Mouse (Mus musculus): ENCODE results near the gene Gemin6. TPM values are rescaled to one million over a fixed set of nuclear protein-coding genes. Genes with fewer than 3 reads are reported as not detected.
"Not testable (repeated sequence)": the region's sequence is repeated elsewhere in the genome, so short reads cannot be mapped to it uniquely, and the experiment has no call there.

Gene Gemin6
- polyA plus RNA-seq, 1 experiment from 2014 or later: 18.1 TPM

DNA sequence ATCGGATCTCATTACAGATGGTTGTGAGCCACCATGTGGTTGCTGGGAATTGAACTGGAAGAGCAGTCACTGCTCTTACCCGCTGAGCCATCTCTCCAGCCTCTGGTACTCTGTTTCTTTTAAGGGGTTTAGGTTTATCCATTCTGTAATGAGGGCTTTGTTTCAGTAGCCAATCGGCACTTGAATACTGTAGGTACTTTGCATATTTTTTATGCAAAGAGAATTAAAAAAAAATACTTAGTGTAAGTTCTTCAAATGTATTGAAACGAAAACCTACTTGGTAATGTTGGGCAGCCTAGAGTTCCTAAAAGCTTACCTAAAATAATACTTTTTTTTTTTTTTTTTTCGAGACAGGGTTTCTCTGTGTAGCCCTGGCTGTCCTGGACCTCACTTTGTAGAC lies 13.2 kb downstream of the Gemin6 start:
- no peak overlapping the region for H3K27ac ChIP-seq
- H3K9me3 ChIP-seq: no peaks in the 10 kb centered on the region
- peaks cover 41% of the 10 kb centered on the region for H3K36me3 ChIP-seq (replicated peaks)
- no peak for ATAC-seq (replicated peaks)
- no peak overlapping the region for H3K4me3 ChIP-seq
- H3K27me3 ChIP-seq (replicated peaks): no peaks in the 10 kb centered on the region
- no peak overlapping the region for H3K9ac ChIP-seq
- H3K4me1 ChIP-seq: no peaks in the 10 kb centered on the region
- 90% methylated on average over 5 of the region's 5 CpGs for WGBS
- no peak overlapping the region for H3K4me2 ChIP-seq

DNA sequence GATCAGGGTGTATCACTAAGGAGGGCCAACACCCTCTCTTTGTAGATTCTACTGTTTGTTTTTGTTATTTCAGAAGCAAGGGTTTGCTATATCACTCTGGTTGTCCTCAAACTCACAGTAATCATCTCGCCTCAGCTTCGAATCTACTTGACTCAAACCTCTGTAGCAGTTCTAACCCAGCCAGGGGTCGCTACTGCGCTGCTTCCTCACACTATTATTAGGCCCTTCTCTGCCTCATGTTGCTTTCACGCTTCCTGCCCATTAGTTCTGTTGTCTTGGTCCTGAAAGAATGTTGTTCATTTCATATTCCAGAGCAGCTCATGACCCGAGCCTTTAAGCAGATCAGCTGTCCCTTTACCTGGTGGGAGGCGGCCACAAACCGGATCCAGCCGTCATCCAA lies 17.4 kb downstream of the Gemin6 start:
- 91% methylated on average over 9 of the region's 9 CpGs for WGBS
- Histone ChIP-seq H3K27me3 (replicated peaks) (no peaks in the 10 kb centered on the region), H3K9ac (no peak overlapping the region), H3K36me3 (replicated peaks) (peaks cover 70% of the 10 kb centered on the region), H3K4me2 (no peak overlapping the region), H3K27ac (no peak overlapping the region), H3K4me1 (no peaks in the 10 kb centered on the region), H3K9me3 (no peaks in the 10 kb centered on the region), H3K4me3 (no peak overlapping the region)
- no peak for ATAC-seq (replicated peaks)

DNA sequence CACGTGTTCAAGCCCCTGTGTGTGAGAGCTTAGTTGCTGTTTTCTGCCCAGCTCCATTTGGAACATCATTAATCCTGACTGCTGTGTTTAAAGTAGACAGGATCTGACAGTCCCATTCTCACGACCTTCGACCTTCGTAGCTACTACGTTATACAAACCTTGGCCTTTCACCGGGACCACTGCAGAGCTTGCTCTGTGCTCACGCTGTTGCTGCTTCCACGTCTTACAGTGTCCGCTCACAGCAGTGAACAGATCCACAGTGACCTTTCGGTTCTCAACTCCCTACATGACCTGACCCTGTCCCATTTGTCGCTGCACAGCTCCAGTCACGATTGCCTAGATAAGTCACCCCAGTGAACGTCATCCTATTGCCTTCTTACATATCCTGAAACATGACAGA lies 18.9 kb downstream of the Gemin6 start:
- H3K27me3 ChIP-seq (replicated peaks): no peaks in the 10 kb centered on the region
- no peak for ATAC-seq (replicated peaks)
- WGBS: 81% methylated on average over 13 of the region's 13 CpGs

DNA sequence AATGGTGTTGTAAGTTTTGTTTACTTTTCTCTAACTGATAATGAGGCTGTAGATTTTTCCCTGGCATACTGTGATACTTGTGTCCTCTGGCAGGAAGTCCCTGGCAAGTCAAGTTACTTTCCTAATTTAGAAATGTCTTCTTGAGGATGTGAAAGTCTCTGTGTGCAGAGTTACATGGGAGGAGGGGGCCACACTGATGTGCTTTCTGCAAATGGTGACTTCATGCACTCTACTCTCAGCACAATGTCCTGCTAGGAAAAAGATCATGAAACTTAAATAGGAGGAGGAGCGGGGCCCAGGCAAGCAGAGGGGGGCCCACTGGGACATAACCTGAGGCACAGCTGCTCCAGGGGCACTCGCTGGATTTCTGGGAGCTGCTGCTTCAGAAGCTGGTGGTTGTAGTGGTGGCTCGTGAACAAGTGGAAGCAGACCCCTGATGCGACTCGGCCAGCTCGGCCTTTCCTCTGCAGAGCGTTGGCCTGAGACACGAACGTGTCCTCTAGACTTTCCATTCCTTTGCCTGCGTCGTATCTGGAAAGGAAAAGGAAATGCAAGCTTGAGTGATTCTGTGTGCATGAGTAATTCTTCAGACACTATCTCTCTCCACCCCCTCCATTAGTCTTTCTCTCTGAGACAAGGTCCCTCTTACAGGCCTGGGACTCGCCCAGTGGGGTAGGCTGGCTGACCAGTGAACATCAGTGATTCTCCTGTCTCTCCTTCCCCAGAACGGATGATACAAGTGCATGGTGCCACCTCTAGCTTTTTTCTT lies 28.7 kb downstream of the Gemin6 start:
- 75% methylated on average over 13 of the region's 13 CpGs for WGBS

More for the DNA sequence above, 18.9 kb downstream of the Gemin6 start:
- no peak overlapping the region for H3K4me3 ChIP-seq
- no peak overlapping the region for H3K27ac ChIP-seq
- no peak overlapping the region for H3K9ac ChIP-seq
- H3K9me3 ChIP-seq: no peaks in the 10 kb centered on the region
- H3K36me3 ChIP-seq (replicated peaks): peaks cover 76% of the 10 kb centered on the region
- no peak overlapping the region for H3K4me2 ChIP-seq
- no peaks in the 10 kb centered on the region for H3K4me1 ChIP-seq

DNA sequence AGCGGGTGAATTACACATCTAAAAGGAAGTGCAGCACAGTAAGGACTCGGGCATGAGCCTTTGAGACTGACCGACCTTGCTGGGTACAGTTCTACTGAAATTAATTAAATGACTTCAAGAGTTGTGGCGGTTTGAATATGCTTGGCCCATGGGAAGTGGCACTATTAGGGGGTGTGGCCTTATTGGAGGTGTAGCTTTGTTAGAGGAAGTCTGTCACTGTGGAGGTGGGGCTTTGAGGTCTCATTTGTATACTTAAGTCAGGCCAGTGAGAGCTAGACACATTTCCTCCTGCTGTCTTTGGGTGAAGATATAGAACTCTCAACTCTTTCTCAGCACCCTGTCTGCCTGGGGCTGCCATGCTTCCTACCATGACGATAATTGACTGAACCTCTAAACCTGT lies 30.2 kb downstream of the Gemin6 start:
- WGBS: 97% methylated on average over 5 of the region's 5 CpGs
- no peaks in the 10 kb centered on the region for H3K4me1 ChIP-seq
- H3K36me3 ChIP-seq (replicated peaks): peaks cover 85% of the 10 kb centered on the region
- H3K4me2 ChIP-seq: no peak overlapping the region
- no peak overlapping the region for H3K9ac ChIP-seq
- H3K27ac ChIP-seq: no peak overlapping the region
- H3K27me3 ChIP-seq (replicated peaks): no peaks in the 10 kb centered on the region
- H3K9me3 ChIP-seq: no peaks in the 10 kb centered on the region
- no peak overlapping the region for H3K4me3 ChIP-seq
- ATAC-seq (replicated peaks): no peak

More for the DNA sequence above, 28.7 kb downstream of the Gemin6 start:
- H3K9ac ChIP-seq: no peak overlapping the region
- no peaks in the 10 kb centered on the region for H3K27me3 ChIP-seq (replicated peaks)
- no peak for ATAC-seq (replicated peaks)
- no peaks in the 10 kb centered on the region for H3K9me3 ChIP-seq
- H3K4me1 ChIP-seq: no peaks in the 10 kb centered on the region
- no peak overlapping the region for H3K27ac ChIP-seq
- no peak overlapping the region for H3K4me2 ChIP-seq
- peaks cover 85% of the 10 kb centered on the region for H3K36me3 ChIP-seq (replicated peaks)
- H3K4me3 ChIP-seq: no peak overlapping the region

DNA sequence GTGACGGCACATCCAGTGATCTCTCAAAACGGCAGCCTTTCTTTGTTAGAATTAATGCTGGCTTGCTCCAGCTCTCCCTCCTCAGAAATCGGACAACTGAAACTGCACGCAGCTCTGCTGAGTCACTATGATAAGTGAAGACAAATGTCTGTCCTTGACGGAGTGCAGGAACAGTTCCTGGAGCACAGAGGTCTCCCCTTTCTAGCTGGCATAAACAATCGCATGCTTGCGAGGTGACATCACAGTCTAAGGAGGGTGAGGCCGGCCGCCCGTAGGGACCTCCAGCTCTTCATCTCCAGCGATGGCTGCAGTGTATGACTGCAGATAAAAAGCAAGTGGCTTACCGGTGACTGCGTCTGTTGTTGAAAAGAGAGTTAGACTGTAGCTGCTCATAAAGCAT lies 31.0 kb downstream of the Gemin6 start:
- H3K4me3 ChIP-seq: no peak overlapping the region
- no peaks in the 10 kb centered on the region for H3K4me1 ChIP-seq
- WGBS: 74% methylated on average over 13 of the region's 13 CpGs
- H3K27me3 ChIP-seq (replicated peaks): no peaks in the 10 kb centered on the region
- no peak overlapping the region for H3K4me2 ChIP-seq
- H3K9me3 ChIP-seq: no peaks in the 10 kb centered on the region
- no peak for ATAC-seq (replicated peaks)
- no peak overlapping the region for H3K9ac ChIP-seq
- H3K27ac ChIP-seq: no peak overlapping the region
- peaks cover 81% of the 10 kb centered on the region for H3K36me3 ChIP-seq (replicated peaks)

DNA sequence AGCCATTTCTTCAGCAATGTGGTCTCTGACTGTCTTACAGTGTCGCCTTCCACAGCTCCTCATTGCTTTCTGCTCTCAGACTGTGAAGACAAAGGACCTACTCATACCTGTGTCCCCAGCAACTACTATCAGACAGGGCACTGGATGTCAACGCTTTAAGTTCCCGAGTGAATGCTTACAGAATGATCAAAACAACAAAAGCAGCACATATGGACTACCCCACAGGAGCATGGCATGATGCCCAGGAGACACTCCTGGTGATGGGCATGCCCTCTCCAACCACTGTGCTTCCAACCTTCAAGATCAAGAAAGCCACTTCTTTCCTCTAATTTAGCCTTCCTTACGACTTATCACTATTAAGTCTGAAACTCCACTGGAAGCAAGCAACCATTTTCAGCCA lies 42.8 kb downstream of the Gemin6 start:
- Histone ChIP-seq H3K36me3 (replicated peaks) (peaks cover 80% of the 10 kb centered on the region), H3K4me1 (no peaks in the 10 kb centered on the region), H3K27me3 (replicated peaks) (no peaks in the 10 kb centered on the region), H3K27ac (no peak overlapping the region), H3K9me3 (no peaks in the 10 kb centered on the region), H3K9ac (no peak overlapping the region), H3K4me3 (no peak overlapping the region), H3K4me2 (no peak overlapping the region)
- 93% methylated on average over 4 of the region's 4 CpGs for WGBS
- ATAC-seq (replicated peaks): no peak

DNA sequence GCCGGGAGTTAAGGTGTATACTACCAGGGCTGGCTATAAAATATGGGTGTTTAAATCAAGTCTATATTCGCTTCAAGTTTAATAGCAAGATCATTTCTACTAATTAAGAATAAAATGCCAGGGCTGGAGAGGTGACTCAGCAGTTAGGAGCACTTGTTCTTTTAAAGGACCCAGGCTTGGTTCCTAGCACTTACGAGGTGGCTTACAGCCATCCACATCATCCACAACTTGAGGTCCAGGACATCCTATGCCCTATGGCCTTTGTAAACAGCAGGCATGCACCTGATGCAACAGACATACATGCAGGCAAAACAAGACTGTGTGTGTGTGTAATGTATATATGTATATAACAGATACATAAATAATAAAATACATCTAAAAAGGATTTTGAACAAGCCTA lies 43.9 kb downstream of the Gemin6 start:
- 96% methylated on average over 3 of the region's 3 CpGs for WGBS

DNA sequence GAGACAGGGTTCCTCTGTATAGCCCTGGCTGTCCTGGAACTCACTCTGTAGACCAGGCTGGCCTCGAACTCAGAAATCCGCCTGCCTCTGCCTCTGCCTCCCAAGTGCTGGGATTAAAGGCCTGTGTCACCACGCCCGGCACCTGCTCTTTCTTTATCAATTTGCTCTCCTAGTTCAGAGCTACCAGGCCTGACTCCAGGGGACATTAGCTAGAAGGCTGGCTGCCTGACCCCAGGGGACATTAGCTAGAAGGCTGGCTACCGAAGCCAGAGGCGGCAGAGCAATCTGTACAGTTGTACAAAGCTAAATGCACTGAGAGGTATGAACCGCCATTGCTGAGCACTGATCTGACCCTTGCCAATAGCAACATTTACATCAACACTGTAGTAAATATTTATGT lies 46.4 kb downstream of the Gemin6 start:
- not testable (repeated sequence) for H3K27me3 ChIP-seq (replicated peaks); H3K4me2 ChIP-seq; H3K9ac ChIP-seq; H3K4me1 ChIP-seq; ATAC-seq (replicated peaks); H3K9me3 ChIP-seq; H3K27ac ChIP-seq; H3K4me3 ChIP-seq
- WGBS: 94% methylated on average over 7 of the region's 7 CpGs
- peaks cover 82% of the 10 kb centered on the region for H3K36me3 ChIP-seq (replicated peaks)

More for the DNA sequence above, 43.9 kb downstream of the Gemin6 start:
- H3K9ac ChIP-seq: no peak overlapping the region
- H3K27me3 ChIP-seq (replicated peaks): no peaks in the 10 kb centered on the region
- H3K4me2 ChIP-seq: no peak overlapping the region
- H3K9me3 ChIP-seq: no peaks in the 10 kb centered on the region
- ATAC-seq (replicated peaks): no peak
- H3K4me1 ChIP-seq: no peaks in the 10 kb centered on the region
- H3K27ac ChIP-seq: no peak overlapping the region
- no peak overlapping the region for H3K4me3 ChIP-seq
- peaks cover 84% of the 10 kb centered on the region for H3K36me3 ChIP-seq (replicated peaks)

Other genes starting within 250 kb of the Gemin6 start
- gene Hnrnpll, start 162.1 kb upstream of the Gemin6 start, polyA plus RNA-seq (2015; fragmentation: Nextera tagmentation; extraction: Ambion mirVana): 63.7 and 65.5 TPM in 2 replicates
- gene Galm, start 97.0 kb upstream of the Gemin6 start, polyA plus RNA-seq (2015; fragmentation: Nextera tagmentation; extraction: Ambion mirVana): 1.5 and 2.0 TPM in 2 replicates
- 417 and 424 TPM in 2 replicates for gene Srsf7, start 17.1 kb upstream of the Gemin6 start, polyA plus RNA-seq (2015; fragmentation: Nextera tagmentation; extraction: Ambion mirVana)
- 0.06 and 0.22 TPM in 2 replicates for gene Ttc39d, start 17.0 kb upstream of the Gemin6 start, polyA plus RNA-seq (2015; fragmentation: Nextera tagmentation; extraction: Ambion mirVana)
- 48.8 and 49.7 TPM in 2 replicates for gene Morn2, start 65.8 kb downstream of the Gemin6 start, polyA plus RNA-seq (2015; fragmentation: Nextera tagmentation; extraction: Ambion mirVana)
- gene Dhx57, start 66.0 kb downstream of the Gemin6 start, polyA plus RNA-seq (2015; fragmentation: Nextera tagmentation; extraction: Ambion mirVana): 52.2 and 58.2 TPM in 2 replicates
- gene Arhgef33, start 83.0 kb downstream of the Gemin6 start, polyA plus RNA-seq (2015; fragmentation: Nextera tagmentation; extraction: Ambion mirVana): 1.0 and 1.6 TPM in 2 replicates
- gene Gm10190, start 149.1 kb downstream of the Gemin6 start, polyA plus RNA-seq (2015; fragmentation: Nextera tagmentation; extraction: Ambion mirVana): 3.3 and 4.4 TPM in 2 replicates